Mouse (Mus musculus) midbrain, embryonic 14.5 days (tissue): Measurements from ENCODE around the gene Ccno. TPM values are rescaled to one million over a fixed set of nuclear protein-coding genes. Genes with fewer than 3 reads are reported as not detected.

Experiments
- ATAC-seq: fragments of 200-750 bp; cut with Nextera tagmentation; 2 replicates; pipeline ENCODE4 v1.8.0; 2017; ENCODE audit warnings: moderate number of reproducible peaks, moderate library complexity; ENCODE audit not compliant: low FRiP score, low TSS enrichment
- DNase-seq: peaks from one replicate; pipeline ENCODE4 v3.0.0-alpha.2; 2015
- H3K27ac ChIP-seq: fragments of 300-500 bp; sonication (generic); replicated peaks from 2 replicates; pipeline ENCODE4 v1.5.1; 2014; ENCODE audit warnings: mild to moderate bottlenecking, low read depth, low read length, moderate library complexity
- H3K27me3 ChIP-seq: fragments of 300-500 bp; sonication (generic); 2 replicates; pipeline ENCODE4 v1.6.1; 2014; ENCODE audit warnings: low read length, control low read depth, mixed read lengths; ENCODE audit not compliant: control insufficient read depth, insufficient read depth
- H3K36me3 ChIP-seq: fragments of 300-500 bp; sonication (generic); 2 replicates; pipeline ENCODE4 v1.6.1; 2014; ENCODE audit warnings: low read length, control low read depth; ENCODE audit not compliant: control insufficient read depth, insufficient read depth
- H3K4me1 ChIP-seq: fragments of 300-500 bp; sonication (generic); 2 replicates; pipeline ENCODE4 v1.6.1; 2014; ENCODE audit warnings: mild to moderate bottlenecking, antibody characterized with exemption, low read length, control low read depth; ENCODE audit not compliant: control insufficient read depth, insufficient read depth
- H3K4me2 ChIP-seq: fragments of 300-500 bp; sonication (generic); 2 replicates; pipeline ENCODE4 v1.6.1; 2014; ENCODE audit warnings: mild to moderate bottlenecking, low read length, moderate library complexity
- H3K4me3 ChIP-seq: fragments of 300-500 bp; sonication (generic); replicated peaks from 2 replicates; pipeline ENCODE4 v1.5.1; 2014; ENCODE audit warnings: low read depth, low read length
- H3K9ac ChIP-seq: fragments of 300-500 bp; sonication (generic); replicated peaks from 2 replicates; pipeline ENCODE4 v1.6.1; 2014; ENCODE audit warnings: mild to moderate bottlenecking, low read length, moderate library complexity
- H3K9me3 ChIP-seq: fragments of 300-500 bp; sonication (generic); 2 replicates; pipeline ENCODE4 v1.6.1; 2016; ENCODE audit warnings: low read length, control low read depth, mixed read lengths; ENCODE audit not compliant: control insufficient read depth
- WGBS: fragments of 180-500 bp; shearing (Covaris S2); extraction: QIAGEN DNeasy Blood & Tissue Kit; methylation state at CpG from one replicate; pipeline ENCODE4 v1.1.7; 2014; 5-methylcytosine and 5-hydroxymethylcytosine counted together
- polyA plus RNA-seq: library from polyadenylated mRNA; unstranded; fragments of >200 nt; fragmentation: Nextera tagmentation; extraction: Ambion mirVana; gene quantifications from 2 replicates; pipeline ENCODE4 v1.2.1, GENCODE M21; 2014

Gene Ccno
- polyA plus RNA-seq: 0.57 and 0.58 TPM in 2 replicates

DNA sequence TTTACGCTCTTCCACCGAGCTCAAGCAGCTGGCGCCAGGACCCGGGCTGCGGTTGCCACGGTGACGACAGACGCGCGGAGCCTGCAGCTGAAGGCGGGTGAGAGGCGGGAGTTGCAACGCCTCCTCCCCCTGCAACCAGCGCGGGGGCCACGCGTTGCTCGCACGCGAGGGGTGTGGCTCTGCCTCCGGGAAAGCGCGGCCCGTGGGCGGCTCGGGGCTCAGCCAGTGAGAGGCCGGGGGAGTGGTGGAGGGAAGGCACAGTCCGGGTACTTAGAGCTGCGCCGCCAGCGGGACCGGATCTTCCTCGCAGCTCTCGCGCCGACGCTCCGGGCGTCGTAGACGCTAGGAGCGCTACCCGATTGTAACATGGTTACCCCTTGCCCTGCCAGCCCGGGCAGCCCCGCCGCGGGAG, at the start of gene Ccno:
Gene Ccno (plus strand): TSS at position 271 of the 412 bp plus-strand sequence.
- WGBS: under 1% methylated on average over 47 of the region's 47 CpGs
- peaks cover 67% of the 10 kb centered on the region for H3K27me3 ChIP-seq
- DNase-seq (peak; percentile 93), ATAC-seq (peak; percentile 89)
- H3K36me3 ChIP-seq: no peaks in the 10 kb centered on the region
- no peaks in the 10 kb centered on the region for H3K9me3 ChIP-seq
- H3K4me2 ChIP-seq: peak within 1 kb of the TSS; percentile 98
- peaks cover 29% of the 10 kb centered on the region for H3K4me1 ChIP-seq
- H3K27ac ChIP-seq: no peak within 1 kb of the TSS
- peak within 1 kb of the TSS; percentile 51 for H3K4me3 ChIP-seq
- H3K9ac ChIP-seq: peak within 1 kb of the TSS; percentile 45

GRCm38 (mm10) chr13:112938130-112938529, 49.5 kb upstream of the Ccno start:
- Histone ChIP-seq H3K27ac (no peak overlapping the region), H3K4me3 (no peak overlapping the region), H3K27me3 (no peaks in the 10 kb centered on the region), H3K9me3 (no peaks in the 10 kb centered on the region), H3K4me2 (no peak overlapping the region), H3K36me3 (peaks cover 84% of the 10 kb centered on the region), H3K9ac (no peak overlapping the region), H3K4me1 (no peaks in the 10 kb centered on the region)
- ATAC-seq (no peak), DNase-seq (no peak)
- WGBS: 95% methylated on average over 8 of the region's 8 CpGs

DNA sequence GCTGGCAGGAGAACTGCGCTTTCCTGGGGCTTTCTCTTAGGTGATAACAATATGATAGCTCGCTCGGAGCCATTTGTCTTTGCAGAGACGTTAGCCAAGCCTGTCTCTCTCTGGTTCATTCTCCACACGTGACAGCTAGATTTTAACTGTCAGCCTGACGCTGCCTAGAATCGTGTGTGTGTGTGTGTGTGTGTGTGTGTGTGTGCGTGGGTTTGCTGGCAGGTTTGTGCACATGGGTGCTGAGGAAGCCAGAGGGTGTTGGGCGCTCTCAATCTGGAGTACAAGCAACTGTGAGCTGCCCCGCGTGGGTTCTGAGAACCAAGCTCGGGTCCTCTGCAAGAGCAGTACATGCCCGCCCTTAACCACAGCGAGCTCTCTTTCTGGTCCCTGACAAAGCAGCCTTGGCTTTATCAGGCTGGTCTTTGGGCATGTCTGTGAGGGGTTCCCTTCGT, 45.7 kb upstream of the Ccno start:
- Histone ChIP-seq H3K9ac (no peak overlapping the region), H3K4me3 (no peak overlapping the region), H3K27me3 (no peaks in the 10 kb centered on the region), H3K27ac (no peak overlapping the region), H3K4me1 (no peaks in the 10 kb centered on the region), H3K36me3 (peaks cover 93% of the 10 kb centered on the region), H3K4me2 (no peak overlapping the region), H3K9me3 (no peaks in the 10 kb centered on the region)
- DNase-seq: no peak
- WGBS: 87% methylated on average over 15 of the region's 15 CpGs
- ATAC-seq: no peak

GRCm38 (mm10) chr13:112945312-112945711, 42.3 kb upstream of the Ccno start:
- Histone ChIP-seq H3K36me3 (peaks cover 93% of the 10 kb centered on the region), H3K4me3 (no peak overlapping the region)
- no peak for DNase-seq

DNA sequence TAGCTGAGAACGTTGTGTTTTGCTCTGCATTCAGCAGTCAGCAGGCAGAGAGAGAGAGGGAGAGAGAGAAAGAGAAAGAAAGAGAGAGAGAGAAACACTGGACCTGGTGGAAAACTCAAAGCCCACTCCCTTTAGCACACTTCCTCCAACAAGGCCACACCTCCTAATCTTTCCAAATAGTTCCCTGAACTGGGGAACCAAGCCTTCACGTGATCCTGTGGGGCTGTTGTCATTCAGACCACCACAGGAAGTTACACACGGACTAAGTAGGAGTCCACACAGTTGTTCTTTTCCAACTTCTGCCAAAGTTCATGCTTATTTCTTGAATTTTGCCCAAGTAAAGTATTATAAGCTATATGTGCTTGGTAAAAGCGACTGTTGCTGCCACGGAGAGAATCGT, 41.7 kb upstream of the Ccno start:
- Histone ChIP-seq H3K4me1 (no peaks in the 10 kb centered on the region), H3K27ac (no peak overlapping the region), H3K4me2 (no peak overlapping the region), H3K9ac (no peak overlapping the region), H3K4me3 (no peak overlapping the region), H3K36me3 (peaks cover 94% of the 10 kb centered on the region), H3K27me3 (no peaks in the 10 kb centered on the region), H3K9me3 (no peaks in the 10 kb centered on the region)
- no peak for ATAC-seq
- WGBS: 93% methylated on average over 6 of the region's 6 CpGs
- no peak for DNase-seq

More at GRCm38 (mm10) chr13:112945312-112945711, 42.3 kb upstream of the Ccno start:
- Histone ChIP-seq H3K27me3 (no peaks in the 10 kb centered on the region), H3K4me1 (no peaks in the 10 kb centered on the region), H3K9ac (no peak overlapping the region), H3K27ac (no peak overlapping the region), H3K4me2 (no peak overlapping the region), H3K9me3 (no peaks in the 10 kb centered on the region)
- ATAC-seq: no peak
- WGBS: 95% methylated on average over 9 of the region's 9 CpGs

DNA sequence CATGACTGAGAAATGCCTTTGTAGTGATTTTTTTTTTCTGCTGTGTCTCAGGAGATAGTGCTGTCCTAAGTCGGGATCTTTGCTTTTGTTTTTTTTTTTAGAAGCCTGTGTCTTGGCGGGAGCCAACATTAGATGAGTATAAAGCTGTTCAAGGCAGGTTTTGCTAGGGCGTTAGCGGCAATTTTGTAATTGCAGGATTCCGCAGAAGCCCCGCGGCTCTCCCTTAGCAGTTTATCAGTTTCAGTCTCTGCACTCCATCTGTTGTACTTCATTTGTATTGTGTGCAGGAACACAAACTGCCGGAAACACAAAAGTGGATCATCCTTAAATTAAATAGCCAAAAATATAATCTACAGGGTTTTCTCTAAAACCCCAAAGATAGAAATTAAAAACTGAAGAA, 33.5 kb upstream of the Ccno start:
- H3K4me1 ChIP-seq: no peaks in the 10 kb centered on the region
- no peak overlapping the region for H3K27ac ChIP-seq
- H3K4me3 ChIP-seq: no peak overlapping the region
- DNase-seq (no peak), ATAC-seq (no peak)
- no peaks in the 10 kb centered on the region for H3K27me3 ChIP-seq
- H3K36me3 ChIP-seq: peaks cover 92% of the 10 kb centered on the region
- no peaks in the 10 kb centered on the region for H3K9me3 ChIP-seq
- H3K9ac ChIP-seq: no peak overlapping the region
- WGBS: 94% methylated on average over 8 of the region's 8 CpGs
- H3K4me2 ChIP-seq: no peak overlapping the region

GRCm38 (mm10) chr13:112963081-112963480, 24.5 kb upstream of the Ccno start:
- DNase-seq (no peak), ATAC-seq (no peak)
- H3K27me3 ChIP-seq: no peaks in the 10 kb centered on the region
- no peak overlapping the region for H3K4me2 ChIP-seq
- no peaks in the 10 kb centered on the region for H3K9me3 ChIP-seq
- no peaks in the 10 kb centered on the region for H3K4me1 ChIP-seq
- no peak overlapping the region for H3K27ac ChIP-seq
- H3K36me3 ChIP-seq: peaks cover 87% of the 10 kb centered on the region
- no peak overlapping the region for H3K9ac ChIP-seq
- H3K4me3 ChIP-seq: no peak overlapping the region
- 83% methylated on average over 5 of the region's 5 CpGs for WGBS

GRCm38 (mm10) chr13:112964421-112964820, 23.2 kb upstream of the Ccno start:
- 92% methylated on average over 12 of the region's 12 CpGs for WGBS
- DNase-seq (no peak), ATAC-seq (no peak)
- Histone ChIP-seq H3K4me3 (no peak overlapping the region), H3K4me2 (no peak overlapping the region), H3K9ac (no peak overlapping the region), H3K4me1 (no peaks in the 10 kb centered on the region), H3K9me3 (no peaks in the 10 kb centered on the region), H3K36me3 (peaks cover 90% of the 10 kb centered on the region), H3K27me3 (no peaks in the 10 kb centered on the region), H3K27ac (no peak overlapping the region)

- ATAC-seq (no peak), DNase-seq (no peak)
- Histone ChIP-seq H3K4me1 (no peaks in the 10 kb centered on the region), H3K36me3 (peaks cover 68% of the 10 kb centered on the region), H3K4me2 (no peak overlapping the region), H3K27ac (no peak overlapping the region), H3K27me3 (no peaks in the 10 kb centered on the region), H3K9ac (no peak overlapping the region), H3K9me3 (no peaks in the 10 kb centered on the region), H3K4me3 (no peak overlapping the region)
- 93% methylated on average over 5 of the region's 5 CpGs for WGBS
Observed at GRCm38 (mm10) chr13:112967267-112967666, 20.3 kb upstream of the Ccno start.
